Mouse (Mus musculus) embryonic facial prominence, embryonic 14.5 days (tissue): Measurements from ENCODE around the gene Soga1. TPM values are rescaled to one million over a fixed set of nuclear protein-coding genes. Genes with fewer than 3 reads are reported as not detected.

Experiments used
- ATAC-seq: fragments of 200-750 bp; cut with Nextera tagmentation; 2 replicates; pipeline ENCODE4 v1.8.0; 2017; ENCODE audit warnings: low read depth, moderate number of reproducible peaks, moderate TSS enrichment
- DNase-seq: peaks from one replicate; pipeline ENCODE4 v3.0.0-alpha.2; 2015; ENCODE audit warnings: low spot score
- H3K27ac ChIP-seq: fragments of 300-500 bp; sonication (generic); replicated peaks from 2 replicates; pipeline ENCODE4 v1.5.1; 2014; ENCODE audit warnings: low read depth, mild to moderate bottlenecking, low read length, moderate library complexity
- H3K27me3 ChIP-seq: fragments of 300-500 bp; sonication (generic); replicated peaks from 2 replicates; pipeline ENCODE4 v1.6.1; 2014; ENCODE audit warnings: low read length; ENCODE audit not compliant: control insufficient read depth, insufficient read depth
- H3K36me3 ChIP-seq: fragments of 300-500 bp; sonication (generic); 2 replicates; pipeline ENCODE4 v1.6.1; 2014; ENCODE audit warnings: low read length, mixed read lengths; ENCODE audit not compliant: control insufficient read depth, insufficient read depth
- H3K4me1 ChIP-seq: fragments of 300-500 bp; sonication (generic); 2 replicates; pipeline ENCODE4 v1.6.1; 2014; ENCODE audit warnings: antibody characterized with exemption, low read length; ENCODE audit not compliant: control insufficient read depth, insufficient read depth
- H3K4me2 ChIP-seq: fragments of 300-500 bp; sonication (generic); 2 replicates; pipeline ENCODE4 v1.6.1; 2014; ENCODE audit warnings: low read depth, mild to moderate bottlenecking, low read length, moderate library complexity, mixed read lengths
- H3K4me3 ChIP-seq: fragments of 300-500 bp; sonication (generic); 2 replicates; pipeline ENCODE4 v1.5.1; 2014; ENCODE audit warnings: low read depth, mild to moderate bottlenecking, low read length
- H3K9ac ChIP-seq: fragments of 300-500 bp; sonication (generic); 2 replicates; pipeline ENCODE4 v1.6.1; 2014; ENCODE audit warnings: low read depth, mild to moderate bottlenecking, low read length, moderate library complexity, mixed read lengths
- H3K9me3 ChIP-seq: fragments of 300-500 bp; sonication (generic); 2 replicates; pipeline ENCODE4 v1.6.1; 2016; ENCODE audit warnings: low read length; ENCODE audit not compliant: control insufficient read depth
- WGBS: fragments of 180-500 bp; shearing (Covaris S2); extraction: QIAGEN DNeasy Blood & Tissue Kit; methylation state at CpG from one replicate; pipeline ENCODE4 v1.1.7; 2014; 5-methylcytosine and 5-hydroxymethylcytosine counted together
- polyA plus RNA-seq: library from polyadenylated mRNA; unstranded; fragments of >200 nt; fragmentation: Nextera tagmentation; extraction: Ambion mirVana; gene quantifications from 2 replicates; pipeline ENCODE4 v1.2.1, GENCODE M21; 2014

Soga1 gene
- polyA plus RNA-seq, 1 experiment from 2014 or later = 6.3 TPM

GRCm38 (mm10) chr2:157063241-157063700, 15.8 kb downstream of the Soga1 start:
- peaks cover 12% of the 10 kb centered on the region; the same call in 1 of the 2 replicates for H3K36me3 ChIP-seq
- DNase-seq = no peak
- no peak overlapping the region for H3K27ac ChIP-seq
- WGBS = 64% methylated on average over 4 of the region's 4 CpGs
- ATAC-seq = no peak
- H3K9me3 ChIP-seq = no peaks in the 10 kb centered on the region
- H3K27me3 ChIP-seq = no peaks in the 10 kb centered on the region
- H3K4me1 ChIP-seq = peaks cover 33% of the 10 kb centered on the region
- H3K9ac ChIP-seq = no peak overlapping the region
- H3K4me3 ChIP-seq = no peak overlapping the region
- H3K4me2 ChIP-seq = no peak overlapping the region

DNA sequence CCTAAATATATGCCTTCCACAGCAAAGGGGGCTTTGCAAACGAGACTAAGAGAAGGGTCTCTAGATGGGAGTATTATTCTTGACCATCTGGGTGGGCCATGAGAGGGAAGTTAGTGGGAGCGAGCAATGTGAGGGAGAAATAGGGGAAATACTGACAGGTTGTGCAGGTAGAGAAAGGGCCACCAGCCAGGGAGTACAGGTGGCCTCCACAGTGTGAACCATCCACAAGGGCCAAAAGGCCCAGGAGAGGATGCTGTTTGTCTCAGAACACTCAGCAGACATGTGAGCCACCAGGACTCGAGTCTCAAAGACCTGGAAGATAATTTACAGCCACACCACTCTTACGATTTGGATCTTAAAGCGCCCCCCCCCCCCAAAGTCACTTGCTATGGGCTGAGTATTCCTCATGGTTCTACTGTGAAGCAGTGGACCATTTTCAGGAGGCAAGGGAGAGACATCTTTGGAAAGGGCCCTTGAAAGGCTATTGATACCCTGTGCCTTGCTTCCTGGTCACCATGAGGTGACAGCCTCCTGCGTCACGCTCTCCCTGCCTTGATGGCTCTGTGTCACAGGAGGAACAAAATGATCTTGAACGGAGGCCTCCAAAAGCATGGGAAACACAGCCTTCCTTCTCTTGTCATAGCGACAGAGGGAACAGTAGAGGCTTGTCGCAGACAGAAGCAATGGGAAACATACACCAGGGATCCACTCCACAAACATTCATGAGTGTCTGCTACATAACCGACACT, 18.3 kb downstream of the Soga1 start:
- WGBS = 88% methylated on average over 11 of the region's 11 CpGs
- H3K4me2 ChIP-seq = no peak overlapping the region
- peaks cover 37% of the 10 kb centered on the region for H3K4me1 ChIP-seq

GRCm38 (mm10) chr2:157060037-157060436, 19.0 kb downstream of the Soga1 start:
- 91% methylated on average over 14 of the region's 14 CpGs for WGBS
- H3K27me3 ChIP-seq = no peaks in the 10 kb centered on the region
- DNase-seq = no peak
- ATAC-seq = no peak
- no peak overlapping the region for H3K4me3 ChIP-seq
- no peaks in the 10 kb centered on the region for H3K9me3 ChIP-seq
- H3K9ac ChIP-seq = no peak overlapping the region
- H3K4me1 ChIP-seq = peaks cover 36% of the 10 kb centered on the region
- no peak overlapping the region for H3K27ac ChIP-seq
- H3K4me2 ChIP-seq = no peak overlapping the region
- H3K36me3 ChIP-seq = peaks cover 27% of the 10 kb centered on the region

More for the DNA sequence above, 18.3 kb downstream of the Soga1 start:
- no peaks in the 10 kb centered on the region for H3K27me3 ChIP-seq
- H3K27ac ChIP-seq = no peak overlapping the region
- peaks cover 23% of the 10 kb centered on the region for H3K36me3 ChIP-seq
- no peak overlapping the region for H3K4me3 ChIP-seq
- ATAC-seq (no peak), DNase-seq (no peak)
- no peak overlapping the region for H3K9ac ChIP-seq
- no peaks in the 10 kb centered on the region for H3K9me3 ChIP-seq

- Histone ChIP-seq H3K36me3 (peaks cover 35% of the 10 kb centered on the region), H3K9ac (peak overlapping the region; percentile 15; the same call in 1 of the 2 replicates), H3K4me3 (no peak overlapping the region), H3K27me3 (no peaks in the 10 kb centered on the region), H3K27ac (peak overlapping the region; percentile 85), H3K4me2 (peak overlapping the region; percentile 50), H3K4me1 (peaks cover 37% of the 10 kb centered on the region), H3K9me3 (no peaks in the 10 kb centered on the region)
- 59% methylated on average over 8 of the region's 8 CpGs for WGBS
- ATAC-seq (no peak; the same call in 1 of the 2 replicates), DNase-seq (no peak)
These were observed 19.9 kb downstream of the Soga1 start for GRCm38 (mm10) chr2:157059166-157059565.

GRCm38 (mm10) chr2:157058342-157058998, 20.6 kb downstream of the Soga1 start:
- ATAC-seq (peak; percentile 93), DNase-seq (peak; percentile 95)
- H3K9me3 ChIP-seq = no peaks in the 10 kb centered on the region
- H3K4me3 ChIP-seq = 0 out of 2 replicates have a peak overlapping the region, but pooled peaks have one; percentile 12
- H3K4me2 ChIP-seq = peak overlapping the region; percentile 50
- peak overlapping the region; percentile 36; the same call in 1 of the 2 replicates for H3K9ac ChIP-seq
- peaks cover 32% of the 10 kb centered on the region for H3K4me1 ChIP-seq
- 15% methylated on average over 15 of the region's 18 CpGs for WGBS
- H3K27me3 ChIP-seq = no peaks in the 10 kb centered on the region
- H3K27ac ChIP-seq = peak overlapping the region; percentile 85
- H3K36me3 ChIP-seq = peaks cover 42% of the 10 kb centered on the region

DNA sequence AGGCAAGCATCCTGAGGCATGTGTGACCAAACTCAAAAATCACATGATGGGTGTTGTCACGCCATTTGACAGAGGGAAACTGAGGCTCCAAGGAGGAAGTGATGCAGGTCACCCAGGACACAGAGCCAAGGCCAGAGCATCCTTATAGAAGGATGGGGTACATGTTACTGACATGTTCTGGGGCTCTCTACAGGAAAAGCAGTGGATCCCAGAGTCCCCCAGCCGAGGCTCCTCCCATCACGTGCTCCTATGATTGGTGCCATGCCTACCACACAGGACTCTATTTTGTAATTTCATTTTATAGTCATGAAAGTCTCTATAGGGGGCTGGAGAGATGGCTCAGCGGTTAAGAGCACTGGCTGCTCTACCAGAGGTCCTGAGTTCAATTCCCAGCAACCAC, 21.3 kb downstream of the Soga1 start:
- no peak for ATAC-seq
- no peak overlapping the region for H3K4me2 ChIP-seq
- H3K9me3 ChIP-seq = no peaks in the 10 kb centered on the region
- H3K9ac ChIP-seq = no peak overlapping the region
- H3K36me3 ChIP-seq = peaks cover 49% of the 10 kb centered on the region
- H3K4me3 ChIP-seq = no peak overlapping the region
- peak overlapping the region; percentile 85 for H3K27ac ChIP-seq
- DNase-seq = no peak
- peaks cover 28% of the 10 kb centered on the region for H3K4me1 ChIP-seq
- WGBS = 81% methylated on average over 4 of the region's 4 CpGs
- H3K27me3 ChIP-seq = no peaks in the 10 kb centered on the region

DNA sequence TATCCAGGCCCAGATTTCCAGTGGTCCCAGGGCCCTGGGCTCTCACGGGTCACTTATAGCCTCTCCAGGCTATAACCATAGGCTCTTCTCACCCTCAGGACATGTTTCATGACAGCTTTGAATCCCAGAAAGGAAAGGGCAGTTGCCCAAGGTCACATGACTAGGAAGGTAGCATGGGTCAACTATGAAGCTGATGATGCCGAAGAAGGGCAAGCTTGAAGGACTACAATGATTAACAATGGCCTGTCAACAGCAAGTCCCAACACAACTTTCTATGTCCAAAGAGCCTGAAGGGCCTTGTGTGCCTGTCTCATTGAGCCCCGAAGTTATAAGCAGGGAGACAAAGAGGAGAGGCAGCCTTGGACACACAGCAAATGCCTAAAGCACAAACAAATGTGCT, 21.9 kb downstream of the Soga1 start:
- no peak for ATAC-seq

GRCm38 (mm10) chr2:157055721-157056120, 23.3 kb downstream of the Soga1 start:
- DNase-seq (no peak), ATAC-seq (no peak)
- WGBS = 92% methylated on average over 6 of the region's 6 CpGs
- H3K4me2 ChIP-seq = no peak overlapping the region
- H3K27me3 ChIP-seq = no peaks in the 10 kb centered on the region
- no peak overlapping the region for H3K4me3 ChIP-seq
- peak overlapping the region; percentile 77; the same call in 1 of the 2 replicates for H3K27ac ChIP-seq
- H3K36me3 ChIP-seq = peaks cover 68% of the 10 kb centered on the region
- H3K9me3 ChIP-seq = no peaks in the 10 kb centered on the region
- peaks cover 28% of the 10 kb centered on the region for H3K4me1 ChIP-seq
- no peak overlapping the region for H3K9ac ChIP-seq

More for the DNA sequence above, 21.9 kb downstream of the Soga1 start:
- H3K27ac ChIP-seq = no peak overlapping the region
- H3K4me2 ChIP-seq = no peak overlapping the region
- H3K4me1 ChIP-seq = peaks cover 28% of the 10 kb centered on the region
- DNase-seq = no peak
- no peak overlapping the region for H3K4me3 ChIP-seq
- WGBS = 91% methylated on average over 3 of the region's 3 CpGs
- no peaks in the 10 kb centered on the region for H3K27me3 ChIP-seq
- peaks cover 55% of the 10 kb centered on the region for H3K36me3 ChIP-seq
- no peaks in the 10 kb centered on the region for H3K9me3 ChIP-seq
- no peak overlapping the region for H3K9ac ChIP-seq
